Mouse (Mus musculus) midbrain, embryonic 15.5 days (tissue): Measurements from ENCODE around the gene Eva1a. TPM values are rescaled to one million over a fixed set of nuclear protein-coding genes. Genes with fewer than 3 reads are reported as not detected.

Experiments used
- ATAC-seq: fragments of 200-750 bp; cut with Nextera tagmentation; replicated peaks from 2 replicates; pipeline ENCODE4 v1.8.0; 2017; ENCODE audit warnings: moderate TSS enrichment
- H3K27ac ChIP-seq: fragments of 300-500 bp; sonication (generic); 2 replicates; pipeline ENCODE4 v1.5.1; 2015; ENCODE audit warnings: mild to moderate bottlenecking, inconsistent platforms
- H3K27me3 ChIP-seq: fragments of 300-500 bp; sonication (generic); replicated peaks from 2 replicates; pipeline ENCODE4 v1.6.1; 2015; ENCODE audit warnings: inconsistent platforms
- H3K36me3 ChIP-seq: fragments of 300-500 bp; sonication (generic); replicated peaks from 2 replicates; pipeline ENCODE4 v1.6.1; 2015; ENCODE audit warnings: inconsistent platforms
- H3K4me1 ChIP-seq: fragments of 300-500 bp; sonication (generic); 2 replicates; pipeline ENCODE4 v1.6.1; 2015; ENCODE audit warnings: inconsistent platforms
- H3K4me2 ChIP-seq: fragments of 300-500 bp; sonication (generic); 2 replicates; pipeline ENCODE4 v1.6.1; 2015; ENCODE audit warnings: inconsistent platforms, mild to moderate bottlenecking, moderate library complexity
- H3K4me3 ChIP-seq: fragments of 300-500 bp; sonication (generic); 2 replicates; pipeline ENCODE4 v1.5.1; 2015; ENCODE audit warnings: mild to moderate bottlenecking, inconsistent platforms
- H3K9ac ChIP-seq: fragments of 300-500 bp; sonication (generic); 2 replicates; pipeline ENCODE4 v1.6.1; 2015; ENCODE audit warnings: mild to moderate bottlenecking, inconsistent platforms
- H3K9me3 ChIP-seq: fragments of 300-500 bp; sonication (generic); 2 replicates; pipeline ENCODE4 v1.6.1; 2016; ENCODE audit warnings: inconsistent platforms
- WGBS: fragments of 180-500 bp; shearing (Covaris S2); methylation state at CpG from one replicate; pipeline ENCODE4 v1.1.7; 2015; ENCODE audit warnings: mixed read lengths; 5-methylcytosine and 5-hydroxymethylcytosine counted together
- polyA plus RNA-seq: library from polyadenylated mRNA; unstranded; fragments of >200 nt; fragmentation: Nextera tagmentation; extraction: Ambion mirVana; gene quantifications from 2 replicates; pipeline ENCODE4 v1.2.1, GENCODE M21; 2015

Gene Eva1a
- polyA plus RNA-seq, 1 experiment from 2014 or later: 0.77 TPM

- Histone ChIP-seq H3K9me3 (no peaks in the 10 kb centered on the region), H3K9ac (no peak overlapping the region), H3K36me3 (no peaks in the 10 kb centered on the region), H3K27me3 (no peaks in the 10 kb centered on the region), H3K27ac (no peak overlapping the region), H3K4me2 (no peak overlapping the region), H3K4me1 (0 out of 2 replicates have a peak, but pooled peaks cover 2% of the 10 kb centered on the region), H3K4me3 (no peak overlapping the region)
- ATAC-seq: peak; percentile 54; the same call in 1 of the 2 replicates
- WGBS: 49% methylated on average over 13 of the region's 13 CpGs
Measured at GRCm38 (mm10) chr6:82135959-82136712, 95.3 kb downstream of the Eva1a start.

Other genes starting within 250 kb of the Eva1a start
- 6.3 and 9.2 TPM in 2 replicates for gene Gcfc2, start 117.4 kb upstream of the Eva1a start, polyA plus RNA-seq
- 35.1 and 40.4 TPM in 2 replicates for gene Mrpl19, start 75.1 kb upstream of the Eva1a start, polyA plus RNA-seq